Mouse (Mus musculus) lung, postnatal 4 days (tissue): ENCODE measurements around the gene Smim22.

ENCODE experiments used
- DNase-seq, 2 experiments: peaks; one replicate each; pipeline ENCODE4 v3.0.0; 2021

Smim22 gene

DNA sequence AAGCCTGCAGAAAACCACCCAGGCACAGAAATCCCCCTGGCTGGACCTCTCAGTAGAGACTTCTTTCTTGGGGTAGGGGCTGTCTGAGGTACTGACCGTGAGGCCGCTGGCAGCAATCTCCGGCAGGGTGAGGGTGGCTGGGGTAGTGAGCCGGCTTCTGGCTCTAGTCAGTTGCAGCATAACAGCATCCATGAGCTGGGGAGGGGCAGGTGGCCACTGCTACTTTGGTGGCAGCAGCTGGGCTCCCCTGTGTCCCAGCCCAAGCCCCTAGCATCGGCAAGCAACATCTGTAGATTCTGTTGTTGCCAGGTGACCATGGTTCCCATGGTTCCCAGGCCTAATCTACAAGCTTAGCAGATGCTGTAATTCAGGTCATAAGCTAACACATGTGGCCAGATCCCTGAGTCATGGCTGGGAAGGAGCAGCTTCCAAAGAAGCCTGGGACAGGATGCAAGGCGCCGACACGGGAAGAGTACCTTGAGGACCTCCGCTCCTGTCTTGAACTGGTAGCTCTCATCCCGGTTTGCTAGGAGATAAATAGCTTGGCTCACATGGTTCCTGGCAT is 3.4 kb downstream of the Smim22 start:
- DNase-seq: no peak

DNA sequence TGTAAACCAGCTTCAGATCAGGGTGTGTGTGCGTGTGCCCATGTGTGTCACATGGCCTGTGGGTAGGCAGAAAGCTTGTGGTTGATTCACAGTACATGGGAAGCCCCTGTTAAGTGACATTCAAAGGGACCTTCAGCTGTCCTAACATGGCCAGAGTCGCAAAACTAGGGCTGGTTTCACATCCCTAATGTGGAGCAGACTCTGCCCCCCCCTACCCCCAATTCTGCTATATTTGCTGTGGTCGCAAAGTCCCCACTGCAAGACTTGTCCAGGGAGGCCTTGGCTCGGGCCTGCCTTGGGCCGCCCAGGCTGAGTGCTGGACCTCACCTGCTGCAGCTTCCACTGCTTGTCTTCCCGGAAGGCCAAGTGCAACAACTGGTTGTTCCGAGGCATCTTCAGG is 4.2 kb downstream of the Smim22 start:
- DNase-seq: no peak

DNA sequence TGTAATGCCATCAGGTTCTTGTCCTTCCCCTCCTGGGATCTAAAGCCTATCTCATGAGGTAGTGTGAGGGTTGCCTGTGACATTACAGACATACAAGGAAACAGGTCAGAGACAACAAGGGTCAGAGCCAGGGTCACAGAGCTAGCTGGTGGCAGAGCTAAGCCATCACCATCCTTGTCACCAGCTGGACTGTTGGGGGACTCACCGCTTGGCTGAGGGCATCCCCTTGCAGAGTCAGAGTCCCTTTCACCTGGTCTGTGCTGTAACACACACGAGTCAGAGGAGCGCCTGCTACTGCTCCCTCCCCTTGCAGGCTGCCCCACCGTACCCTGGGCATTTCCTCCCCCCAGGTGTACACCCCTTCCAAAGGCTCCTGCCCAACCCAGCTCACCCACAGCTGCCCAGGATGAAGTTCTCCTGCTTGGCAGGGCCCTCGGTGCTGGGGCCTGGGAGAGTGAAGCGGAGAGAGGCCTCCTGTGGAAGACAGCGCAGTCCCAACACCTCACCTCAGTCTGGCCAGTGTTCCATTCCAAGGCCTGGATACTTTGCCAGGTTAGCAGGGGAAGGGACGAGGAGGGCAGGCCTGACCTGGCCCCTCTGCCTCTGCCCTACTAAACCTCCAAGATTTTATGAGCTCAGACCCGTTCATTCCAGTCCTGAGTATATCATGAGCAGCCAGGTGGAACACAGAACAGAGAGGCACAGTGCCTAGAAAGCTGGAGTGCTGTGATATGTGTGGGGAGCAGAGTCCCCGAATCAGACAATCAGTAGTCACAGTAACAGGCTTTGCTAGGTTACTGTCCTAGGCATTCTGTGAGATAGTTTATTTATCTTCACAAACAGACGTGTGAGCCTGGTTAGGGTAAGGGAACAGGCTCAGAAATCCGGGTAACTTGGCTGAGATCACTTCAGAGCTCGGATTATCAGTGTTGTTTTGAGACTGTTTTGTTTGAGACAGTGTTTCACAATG is 5.2 kb downstream of the Smim22 start:
- no peak for DNase-seq

DNA sequence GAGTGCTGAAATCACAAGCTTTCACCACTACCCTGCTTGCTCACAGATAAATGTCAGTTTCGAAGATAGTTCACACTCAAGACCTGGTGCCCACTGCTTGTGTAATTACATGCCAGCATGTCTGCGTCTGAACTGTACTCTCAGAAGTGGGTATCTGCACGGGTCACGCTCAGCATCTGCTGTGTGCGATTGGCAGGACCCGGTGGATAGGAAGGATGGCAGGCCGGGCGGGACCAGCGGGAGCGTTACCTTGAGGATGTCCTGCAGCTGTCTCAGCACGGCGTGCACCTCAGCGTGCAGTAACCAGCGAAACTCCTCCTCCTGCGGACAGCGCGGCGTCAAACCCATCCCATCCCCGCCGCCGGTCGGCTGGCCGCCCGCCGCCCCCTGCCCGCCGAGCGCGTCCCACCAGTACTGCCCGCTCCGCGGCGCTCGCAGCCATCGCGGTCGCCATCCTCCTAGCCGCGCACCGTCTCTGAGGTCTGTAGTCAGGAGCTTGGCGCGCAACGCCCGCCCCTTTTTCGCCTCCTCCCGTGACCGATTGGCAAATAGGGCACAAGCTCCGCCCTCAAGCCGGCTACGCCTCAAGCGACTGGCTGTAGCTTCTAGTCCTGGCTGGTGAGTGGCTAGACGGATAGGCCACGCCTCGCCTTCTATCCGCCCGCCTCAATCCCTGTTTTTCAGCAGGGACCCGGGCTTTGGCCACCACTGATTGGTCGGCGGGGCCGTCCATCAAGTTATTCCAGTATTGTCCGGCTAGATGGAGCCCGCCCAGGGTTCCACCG is 6.2 kb downstream of the Smim22 start, which contains the start of gene Rogdi:
Gene Rogdi (minus strand): TSS at position 500 of the 785 bp plus-strand sequence.
- peak; percentile 98 to 100 for DNase-seq

DNA sequence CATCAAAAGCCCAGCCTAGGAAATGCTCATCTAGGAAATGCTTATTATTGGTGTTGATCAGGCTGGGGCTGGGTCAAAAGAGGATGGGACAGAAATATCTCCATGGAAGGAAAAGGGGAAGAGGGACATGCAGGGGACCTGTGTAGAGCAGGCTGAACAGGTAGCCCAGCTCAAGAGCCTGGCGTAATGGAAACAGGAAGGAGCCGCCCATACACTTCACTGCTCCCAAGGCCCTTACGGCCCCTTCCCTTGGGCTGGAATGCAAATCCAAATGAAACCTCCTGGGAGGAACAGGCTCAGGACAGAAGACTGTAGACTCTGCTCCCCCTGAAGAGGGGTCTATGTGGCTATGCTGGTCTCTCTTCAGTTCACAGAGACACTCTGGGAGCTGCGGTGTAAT is 7.5 kb downstream of the Smim22 start:
- DNase-seq: peak; percentile 19 to 59

DNA sequence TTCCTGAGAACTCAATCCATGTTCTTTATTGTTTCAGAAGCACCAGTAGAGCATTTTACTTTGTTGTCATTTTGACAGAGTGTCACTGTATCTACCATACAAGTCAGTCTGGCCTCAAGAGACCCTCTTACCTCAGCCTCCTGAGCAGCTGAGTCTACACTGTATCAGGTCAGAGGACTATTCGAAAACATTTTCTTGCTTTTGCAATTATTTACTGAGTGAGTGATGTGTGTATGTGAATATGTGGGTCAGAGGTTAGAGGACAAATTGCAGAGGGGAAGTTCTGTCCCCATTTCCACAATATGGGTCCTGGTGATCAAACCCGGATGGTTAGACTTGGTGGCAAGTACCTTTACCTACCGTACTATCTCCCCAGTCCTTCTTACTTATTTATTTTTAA is 16.9 kb downstream of the Smim22 start:
- no peak for DNase-seq

DNA sequence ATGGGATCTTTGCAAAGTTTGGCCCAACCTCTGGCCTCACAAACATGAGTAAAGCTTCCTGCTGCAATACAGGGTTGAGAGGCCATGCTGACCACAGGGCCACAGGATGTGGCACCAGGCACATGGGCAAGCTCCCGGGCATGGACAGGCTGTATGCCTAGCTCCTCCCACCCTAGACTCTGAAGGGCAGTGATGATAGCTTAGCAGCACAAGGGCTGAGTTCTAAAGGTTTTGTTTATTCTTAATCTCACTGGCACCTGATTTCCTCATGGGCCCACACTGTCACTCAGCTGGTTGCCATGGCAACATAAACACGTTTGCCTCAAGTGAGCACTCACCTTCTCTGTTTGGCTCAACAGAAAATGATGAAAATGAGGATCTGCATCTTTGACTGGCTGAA is 22.8 kb downstream of the Smim22 start:
- DNase-seq: peak; percentile 39 to 43

DNA sequence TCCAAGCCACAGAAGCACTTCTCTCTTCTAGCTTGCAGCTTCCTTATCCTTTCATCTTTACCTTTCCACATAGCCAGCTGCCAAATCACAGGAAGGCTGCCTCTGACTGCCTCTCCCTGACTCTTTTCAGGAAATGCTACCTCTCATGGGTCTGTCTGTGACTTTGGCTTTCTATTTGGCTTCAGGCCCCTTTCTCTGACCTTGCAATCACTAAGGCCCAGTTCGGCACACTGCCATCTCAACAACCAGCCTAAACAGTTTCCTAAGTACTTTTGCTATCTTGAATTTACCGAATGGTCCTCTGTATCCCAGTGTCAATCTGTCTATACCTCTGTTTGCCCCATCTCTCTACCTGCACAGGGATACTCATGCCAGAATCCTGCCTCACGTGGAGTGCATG is 28.5 kb downstream of the Smim22 start:
- no peak for DNase-seq

DNA sequence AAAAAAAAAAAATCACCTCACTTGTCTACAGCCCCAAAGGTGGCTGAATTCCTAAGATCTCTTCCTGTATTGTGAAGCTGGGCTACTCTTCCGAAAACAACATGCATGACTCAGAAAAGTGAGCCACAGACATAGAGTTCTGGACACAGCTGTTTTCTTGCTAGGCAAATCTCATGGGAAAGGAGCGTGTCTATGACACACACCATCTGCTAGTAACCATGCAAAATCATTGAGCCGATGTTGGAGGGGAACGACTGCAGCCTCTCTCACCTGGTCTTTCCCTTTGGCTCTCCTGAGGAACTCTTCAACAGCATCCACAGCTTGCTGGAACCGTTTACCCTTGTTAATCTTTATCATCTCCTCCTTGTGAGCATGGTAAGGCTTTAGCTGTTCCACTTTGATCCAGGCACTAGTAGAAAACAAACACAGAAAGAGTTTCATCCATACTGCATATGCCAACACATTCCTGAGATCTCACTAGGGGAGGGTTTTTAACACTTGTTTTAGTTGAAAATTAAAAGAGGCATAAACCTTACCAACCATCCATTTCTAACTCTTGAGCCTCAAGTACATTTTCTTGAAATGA is 29.7 kb downstream of the Smim22 start:
- DNase-seq: peak in 1 of 2 experiments; percentile 11

DNA sequence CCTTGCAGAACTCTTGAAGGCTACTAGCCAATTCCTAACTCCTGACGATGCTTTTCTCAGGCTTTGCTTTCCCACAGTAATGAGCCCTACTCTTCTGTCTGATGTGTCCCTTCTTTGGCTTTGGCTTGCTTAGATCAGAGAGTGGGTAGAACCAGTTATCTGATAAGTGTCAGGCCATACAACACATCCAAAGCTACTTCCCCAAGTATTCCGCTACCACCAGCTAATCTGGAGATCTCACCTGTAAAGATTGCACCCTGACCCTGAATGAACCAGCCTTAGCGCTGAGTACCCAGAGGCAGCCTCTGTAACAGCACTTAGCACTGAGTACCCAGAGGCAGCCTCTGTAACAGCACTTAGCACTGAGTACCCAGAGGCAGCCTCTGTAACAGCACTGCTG is 38.2 kb downstream of the Smim22 start:
- DNase-seq: no peak

DNA sequence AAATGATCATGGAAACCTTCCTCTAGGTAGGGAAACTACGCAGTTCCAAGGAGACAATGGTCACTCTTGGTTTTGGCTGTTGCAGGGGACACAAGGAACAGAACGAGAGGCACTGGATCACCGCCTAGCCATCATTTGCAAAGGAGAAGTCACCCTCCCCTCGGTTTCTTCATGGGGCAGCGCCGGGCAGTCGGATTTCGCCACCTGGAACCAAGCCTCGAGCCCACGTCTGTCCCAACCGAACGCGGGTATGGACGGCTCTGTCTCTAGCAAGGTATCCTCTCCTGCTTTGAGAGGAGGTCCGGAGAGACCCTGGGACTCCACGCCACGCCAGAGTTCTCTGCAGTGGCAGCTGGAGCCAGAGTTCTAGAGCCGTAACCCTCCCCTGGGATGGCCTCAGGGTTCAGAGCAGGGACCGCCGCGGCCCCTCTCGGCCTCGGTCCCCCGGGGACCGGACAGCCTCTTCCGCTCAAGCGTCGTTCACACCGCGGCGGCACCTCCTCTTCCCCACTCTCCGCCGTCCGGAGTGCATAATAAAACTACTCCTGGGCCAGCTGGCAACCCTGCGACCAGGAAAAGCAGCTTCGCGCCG is 42.2 kb downstream of the Smim22 start:
- peak in 1 of 2 experiments; percentile 47 for DNase-seq

DNA sequence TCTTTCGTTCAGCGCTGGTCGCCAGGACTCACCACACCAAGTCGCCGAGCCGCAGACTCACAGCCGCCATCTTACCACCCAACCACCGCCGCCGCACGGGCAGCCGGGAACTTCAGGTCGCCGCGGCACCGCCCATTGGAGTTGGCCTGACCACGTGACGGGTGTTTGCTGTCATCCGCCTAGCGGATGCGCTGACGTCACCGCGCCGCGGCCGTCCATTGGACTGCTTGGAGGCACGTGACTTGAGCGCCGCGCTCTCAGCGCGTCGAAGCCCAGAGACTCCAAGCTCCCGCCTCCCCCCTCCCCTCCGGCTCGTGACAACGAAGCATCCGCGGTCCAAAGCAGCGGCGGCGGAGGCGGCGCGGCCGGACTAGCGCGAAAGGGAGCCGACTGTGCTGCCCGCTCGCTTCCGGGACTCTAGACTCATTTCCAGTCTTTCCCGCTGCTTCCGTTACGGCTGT is 42.7 kb downstream of the Smim22 start, which contains the start of the genes Glyr1 and Ubn1:
Gene Glyr1 (minus strand): TSS at position 90 of the 461 bp plus-strand sequence.
Gene Ubn1 (plus strand): TSS at position 284 of the 461 bp plus-strand sequence.
- peak; percentile 99 to 100 for DNase-seq

DNA sequence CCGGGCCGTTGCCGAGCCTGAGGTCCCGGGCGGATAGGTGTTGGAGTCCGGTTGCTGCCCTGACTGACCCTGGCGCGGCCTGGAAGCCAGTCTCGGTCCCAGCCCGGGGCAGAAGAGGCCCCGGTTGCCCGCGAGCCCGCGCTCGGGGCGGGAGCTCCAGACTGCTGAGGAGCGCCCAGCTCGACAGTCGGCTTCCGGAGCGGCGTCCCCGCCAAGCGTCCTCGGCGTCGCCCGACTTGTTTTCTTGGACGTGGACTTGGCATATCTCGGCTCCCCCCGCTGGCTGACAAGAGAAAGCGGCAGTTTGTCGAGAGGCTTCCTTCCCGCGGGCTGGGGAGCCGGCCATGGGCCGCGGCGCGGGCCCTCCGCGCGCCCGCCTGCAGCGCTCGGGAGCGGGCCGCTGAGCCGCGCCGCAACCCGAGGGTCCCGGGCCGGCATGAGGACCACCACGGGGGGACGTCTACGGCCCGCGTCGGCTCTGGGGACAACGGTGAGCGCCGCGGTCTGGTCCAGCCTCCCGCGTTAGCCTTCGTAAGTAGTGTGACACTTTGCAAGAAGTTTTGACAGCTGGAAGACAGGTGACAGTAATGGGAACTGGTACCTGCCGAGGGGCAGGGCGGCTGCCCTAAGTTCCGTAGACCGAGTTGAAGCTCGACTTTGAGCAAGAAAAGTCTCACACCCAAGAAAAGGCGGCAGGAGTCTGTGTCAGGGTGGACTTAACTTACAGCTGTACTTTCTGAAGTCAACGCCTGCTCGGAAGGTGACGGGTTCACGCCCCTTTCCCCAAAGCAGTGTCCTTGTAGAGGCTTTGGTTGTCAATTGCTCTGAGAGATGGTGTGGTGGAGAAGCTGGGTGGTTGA is 43.4 kb downstream of the Smim22 start:
- peak; percentile 87 to 91 for DNase-seq
